Mouse (Mus musculus) midbrain, embryonic 13.5 days (tissue): Measurements from ENCODE around the gene Ngrn. TPM values are rescaled to one million over a fixed set of nuclear protein-coding genes. Genes with fewer than 3 reads are reported as not detected.

Source experiments
- ATAC-seq: fragments of 200-750 bp; cut with Nextera tagmentation; 2 replicates; pipeline ENCODE4 v1.8.0; 2017; ENCODE audit warnings: mild to moderate bottlenecking, moderate TSS enrichment, moderate library complexity
- H3K27ac ChIP-seq: fragments of 300-500 bp; sonication (generic); 2 replicates; pipeline ENCODE4 v1.5.1; 2015; ENCODE audit warnings: inconsistent platforms, mild to moderate bottlenecking, moderate library complexity
- H3K27me3 ChIP-seq: fragments of 300-500 bp; sonication (generic); 2 replicates; pipeline ENCODE4 v1.6.1; 2015; ENCODE audit warnings: mild to moderate bottlenecking, inconsistent platforms
- H3K36me3 ChIP-seq: fragments of 300-500 bp; sonication (generic); 2 replicates; pipeline ENCODE4 v1.6.1; 2015; ENCODE audit warnings: mild to moderate bottlenecking, inconsistent platforms
- H3K4me1 ChIP-seq: fragments of 300-500 bp; sonication (generic); replicated peaks from 2 replicates; pipeline ENCODE4 v1.6.1; 2015; ENCODE audit warnings: inconsistent platforms
- H3K4me2 ChIP-seq: fragments of 300-500 bp; sonication (generic); replicated peaks from 2 replicates; pipeline ENCODE4 v1.6.1; 2015; ENCODE audit warnings: moderate library complexity, mild to moderate bottlenecking, inconsistent platforms
- H3K4me3 ChIP-seq: fragments of 300-500 bp; sonication (generic); replicated peaks from 2 replicates; pipeline ENCODE4 v1.5.1; 2015; ENCODE audit warnings: mild to moderate bottlenecking, inconsistent platforms
- H3K9ac ChIP-seq: fragments of 300-500 bp; sonication (generic); replicated peaks from 2 replicates; pipeline ENCODE4 v1.6.1; 2015; ENCODE audit warnings: mild to moderate bottlenecking, inconsistent platforms
- H3K9me3 ChIP-seq: fragments of 300-500 bp; sonication (generic); 2 replicates; pipeline ENCODE4 v1.6.1; 2016; ENCODE audit warnings: mild to moderate bottlenecking, inconsistent platforms
- WGBS: fragments of 180-500 bp; shearing (Covaris S2); methylation state at CpG from one replicate; pipeline ENCODE4 v1.1.7; 2015; 5-methylcytosine and 5-hydroxymethylcytosine counted together
- polyA plus RNA-seq: library from polyadenylated mRNA; unstranded; fragments of >200 nt; fragmentation: Nextera tagmentation; extraction: Ambion mirVana; gene quantifications from 2 replicates; pipeline ENCODE4 v1.2.1, GENCODE M21; 2015

Ngrn gene
- polyA plus RNA-seq, 1 experiment from 2014 or later: 64.3 TPM

GRCm38 (mm10) chr7:80294062-80294763 lies 33.2 kb downstream of the Ngrn start, which contains the start of gene Prc1:
Prc1 (plus strand) TSS chr7:80294450.
- WGBS: 0% methylated on average over 52 of the region's 52 CpGs

GRCm38 (mm10) chr7:80294764-80295648 lies 34.0 kb downstream of the Ngrn start:
- H3K4me2 ChIP-seq: peak overlapping the region; percentile 89
- H3K27me3 ChIP-seq: no peaks in the 10 kb centered on the region
- H3K4me1 ChIP-seq: peaks cover 22% of the 10 kb centered on the region
- ATAC-seq: no peak
- peak overlapping the region; percentile 61; the same call in 1 of the 2 replicates for H3K27ac ChIP-seq
- no peaks in the 10 kb centered on the region for H3K9me3 ChIP-seq
- H3K9ac ChIP-seq: peak overlapping the region; percentile 62
- peak overlapping the region; percentile 73 for H3K4me3 ChIP-seq
- 9% methylated on average over 37 of the region's 37 CpGs for WGBS
- peaks cover 13% of the 10 kb centered on the region for H3K36me3 ChIP-seq

More at GRCm38 (mm10) chr7:80294062-80294763, 33.2 kb downstream of the Ngrn start, which contains the start of gene Prc1:
- Histone ChIP-seq H3K4me1 (peaks cover 22% of the 10 kb centered on the region), H3K4me2 (peak within 1 kb of the TSS; percentile 89), H3K4me3 (peak within 1 kb of the TSS; percentile 73), H3K9me3 (no peaks in the 10 kb centered on the region), H3K9ac (peak within 1 kb of the TSS; percentile 62), H3K36me3 (peaks cover 19% of the 10 kb centered on the region), H3K27ac (peak within 1 kb of the TSS; percentile 61; the same call in 1 of the 2 replicates), H3K27me3 (no peaks in the 10 kb centered on the region)
- ATAC-seq: peak; percentile 99

- Histone ChIP-seq H3K27me3 (no peaks in the 10 kb centered on the region), H3K4me2 (peak overlapping the region; percentile 89; the same call in 1 of the 2 replicates), H3K9ac (no peak overlapping the region), H3K4me3 (peak overlapping the region; percentile 73; the same call in 1 of the 2 replicates), H3K27ac (no peak overlapping the region), H3K36me3 (peaks cover 6% of the 10 kb centered on the region; the same call in 1 of the 2 replicates), H3K9me3 (no peaks in the 10 kb centered on the region), H3K4me1 (peaks cover 22% of the 10 kb centered on the region)
- ATAC-seq: no peak
- 93% methylated on average over 6 of the region's 6 CpGs for WGBS
Observed at GRCm38 (mm10) chr7:80296462-80296861, 35.4 kb downstream of the Ngrn start.

GRCm38 (mm10) chr7:80297041-80297440 lies 36.0 kb downstream of the Ngrn start:
- Histone ChIP-seq H3K27me3 (no peaks in the 10 kb centered on the region), H3K27ac (no peak overlapping the region), H3K36me3 (peaks cover 7% of the 10 kb centered on the region; the same call in 1 of the 2 replicates), H3K9me3 (no peaks in the 10 kb centered on the region), H3K4me1 (peaks cover 22% of the 10 kb centered on the region), H3K4me3 (no peak overlapping the region), H3K9ac (0 out of 2 replicates have a peak overlapping the region, but pooled peaks have one; percentile 23), H3K4me2 (no peak overlapping the region)
- WGBS: 84% methylated on average over 3 of the region's 3 CpGs
- ATAC-seq: no peak

DNA sequence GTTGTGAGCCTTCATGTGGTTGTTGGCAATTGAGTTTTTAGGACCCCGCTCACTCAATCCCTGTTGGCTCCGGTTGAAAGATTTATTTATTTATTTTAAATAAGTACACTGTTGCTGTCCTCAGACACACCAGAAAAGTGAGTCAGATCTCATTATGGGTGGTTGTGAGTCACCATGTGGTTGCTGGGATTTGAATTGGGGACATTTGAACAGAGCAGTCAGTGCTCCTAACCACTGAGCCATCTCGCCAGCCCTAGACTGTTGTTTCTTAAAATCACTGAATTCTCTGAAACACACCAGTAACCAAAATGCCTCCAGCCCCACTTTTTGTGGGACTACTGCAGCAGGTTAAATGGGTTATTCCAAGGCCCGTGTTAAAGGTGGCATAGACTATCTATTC lies 37.7 kb downstream of the Ngrn start:
- no peak for ATAC-seq
- no peak overlapping the region for H3K4me2 ChIP-seq
- peaks cover 22% of the 10 kb centered on the region for H3K4me1 ChIP-seq
- H3K9ac ChIP-seq: no peak overlapping the region
- H3K27ac ChIP-seq: no peak overlapping the region
- WGBS: 98% methylated on average over 4 of the region's 4 CpGs
- H3K36me3 ChIP-seq: peaks cover 7% of the 10 kb centered on the region; the same call in 1 of the 2 replicates
- no peak overlapping the region for H3K4me3 ChIP-seq
- no peaks in the 10 kb centered on the region for H3K27me3 ChIP-seq
- H3K9me3 ChIP-seq: no peaks in the 10 kb centered on the region

DNA sequence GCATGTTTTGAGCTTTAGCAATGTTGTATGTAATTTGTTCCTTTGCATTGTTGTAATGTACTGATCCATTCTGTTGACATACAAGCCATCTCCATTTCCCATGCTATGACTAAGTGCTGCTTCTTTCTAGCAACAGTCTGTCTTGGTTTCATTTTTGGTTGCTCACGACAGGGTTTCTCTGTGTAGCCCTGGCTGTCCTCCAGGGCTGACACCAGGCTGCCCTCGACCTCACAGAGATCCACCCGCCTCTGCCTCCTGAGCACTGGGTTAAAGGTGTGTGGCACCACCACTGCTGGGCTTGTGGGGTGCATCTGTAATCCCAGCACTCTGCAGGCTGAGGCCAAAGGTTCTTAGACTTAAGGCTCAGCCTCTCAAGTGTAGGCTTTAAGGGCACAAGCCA lies 38.6 kb downstream of the Ngrn start:
- Histone ChIP-seq H3K27me3 (no peaks in the 10 kb centered on the region), H3K4me3 (no peak overlapping the region), H3K4me2 (no peak overlapping the region), H3K27ac (no peak overlapping the region), H3K9ac (no peak overlapping the region), H3K9me3 (no peaks in the 10 kb centered on the region), H3K4me1 (peaks cover 21% of the 10 kb centered on the region), H3K36me3 (peaks cover 14% of the 10 kb centered on the region)
- WGBS: 93% methylated on average over 3 of the region's 3 CpGs
- no peak for ATAC-seq

DNA sequence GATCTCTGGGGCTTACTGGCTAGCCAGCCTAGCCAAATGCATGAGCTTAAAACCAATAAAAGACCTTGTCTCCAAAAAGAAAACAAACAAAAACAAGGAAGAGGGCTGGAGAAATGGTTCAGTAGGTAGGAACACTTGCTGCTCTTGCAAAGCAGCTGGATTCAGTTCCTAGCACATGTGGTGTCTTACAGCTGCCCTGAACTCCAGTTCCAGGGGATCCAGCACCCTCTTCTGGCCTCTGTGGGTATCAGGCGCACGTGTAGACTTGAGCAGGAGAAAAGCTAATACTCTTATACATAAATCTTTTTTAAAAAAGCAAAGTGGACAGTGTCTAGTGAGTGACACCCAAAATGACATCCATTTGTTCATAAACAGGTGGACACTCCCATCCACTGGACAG lies 40.5 kb downstream of the Ngrn start:
- no peak overlapping the region for H3K27ac ChIP-seq
- H3K9me3 ChIP-seq: no peaks in the 10 kb centered on the region
- H3K4me1 ChIP-seq: peaks cover 6% of the 10 kb centered on the region
- peaks cover 32% of the 10 kb centered on the region for H3K36me3 ChIP-seq
- H3K9ac ChIP-seq: no peak overlapping the region
- no peak overlapping the region for H3K4me2 ChIP-seq
- no peaks in the 10 kb centered on the region for H3K27me3 ChIP-seq
- 87% methylated on average over 2 of the region's 2 CpGs for whole genome bisulfite sequencing
- no peak overlapping the region for H3K4me3 ChIP-seq
- ATAC-seq: no peak

GRCm38 (mm10) chr7:80307766-80308165 lies 46.8 kb downstream of the Ngrn start:
- WGBS: 84% methylated on average over 3 of the region's 3 CpGs
- Histone ChIP-seq H3K9me3 (no peaks in the 10 kb centered on the region), H3K4me3 (no peak overlapping the region), H3K9ac (no peak overlapping the region), H3K27ac (no peak overlapping the region), H3K36me3 (peaks cover 73% of the 10 kb centered on the region), H3K4me2 (no peak overlapping the region), H3K4me1 (no peaks in the 10 kb centered on the region), H3K27me3 (no peaks in the 10 kb centered on the region)
- no peak for ATAC-seq

DNA sequence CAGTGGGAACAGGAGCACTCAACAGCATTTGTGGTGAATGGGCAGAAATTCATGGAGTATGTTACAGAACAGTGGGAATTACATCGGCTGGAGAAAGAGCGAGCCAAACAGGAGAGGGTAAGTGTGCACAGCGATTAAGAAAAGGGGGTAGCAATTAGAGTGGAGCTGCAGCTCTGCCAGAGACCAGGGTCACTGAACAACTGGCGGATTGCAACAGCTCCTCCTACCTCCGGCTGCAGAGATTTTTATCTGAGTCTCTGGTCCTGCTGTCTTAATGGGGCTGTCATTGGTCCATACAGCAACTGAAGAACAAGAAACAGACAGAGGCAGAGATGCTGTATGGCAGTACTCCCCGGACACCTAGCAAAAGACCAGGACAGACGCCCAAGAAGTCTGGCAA lies 49.8 kb downstream of the Ngrn start:
- H3K27me3 ChIP-seq: no peaks in the 10 kb centered on the region
- no peak overlapping the region for H3K9ac ChIP-seq
- no peak overlapping the region for H3K27ac ChIP-seq
- H3K4me2 ChIP-seq: no peak overlapping the region
- no peaks in the 10 kb centered on the region for H3K9me3 ChIP-seq
- ATAC-seq: no peak
- H3K4me3 ChIP-seq: no peak overlapping the region
- H3K36me3 ChIP-seq: peaks cover 85% of the 10 kb centered on the region
- no peaks in the 10 kb centered on the region for H3K4me1 ChIP-seq
- WGBS: 88% methylated on average over 7 of the region's 7 CpGs

Other genes with a start within 250 kb of the Ngrn start
- gene Zfp710, start 236.4 kb upstream of the Ngrn start, polyA plus RNA-seq: 21.3 and 25.1 TPM in 2 replicates
- gene Idh2, start 145.8 kb upstream of the Ngrn start, polyA plus RNA-seq: 291 and 296 TPM in 2 replicates
- 22.8 and 24.0 TPM in 2 replicates for gene Sema4b, start 74.4 kb upstream of the Ngrn start, polyA plus RNA-seq
- 30.1 and 38.1 TPM in 2 replicates for gene Cib1, start 28.4 kb upstream of the Ngrn start, polyA plus RNA-seq
- gene Gdpgp1, start 28.4 kb upstream of the Ngrn start, polyA plus RNA-seq: 4.2 and 4.3 TPM in 2 replicates
- gene Ttll13, start 14.8 kb upstream of the Ngrn start, polyA plus RNA-seq: 1.9 and 2.0 TPM in 2 replicates
- 25.1 and 25.2 TPM in 2 replicates for gene Vps33b, start 8.4 kb downstream of the Ngrn start, polyA plus RNA-seq
- 75.2 and 78.9 TPM in 2 replicates for gene Prc1, start 33.2 kb downstream of the Ngrn start, polyA plus RNA-seq
- gene Rccd1, start 63.2 kb downstream of the Ngrn start, polyA plus RNA-seq: 13.6 and 16.5 TPM in 2 replicates
- gene Unc45a, start 79.8 kb downstream of the Ngrn start, polyA plus RNA-seq: 52.5 and 58.6 TPM in 2 replicates
- gene Hddc3, start 81.9 kb downstream of the Ngrn start, polyA plus RNA-seq: 22.6 and 26.4 TPM in 2 replicates
- gene Man2a2, start 110.2 kb downstream of the Ngrn start, polyA plus RNA-seq: 19.4 and 21.3 TPM in 2 replicates
- gene Fes, start 126.7 kb downstream of the Ngrn start, polyA plus RNA-seq: 3.0 and 5.0 TPM in 2 replicates
- gene Furin, start 144.2 kb downstream of the Ngrn start, polyA plus RNA-seq: 3.2 and 3.6 TPM in 2 replicates